Mouse (Mus musculus): ENCODE measurements around the gene Gm21721.
"Not testable (repeated sequence)": the region's sequence is repeated elsewhere in the genome, so short reads cannot be mapped to it uniquely, and the experiment has no call there.

Gene Gm21721

GRCm38 (mm10) chrY:9202090-9202489 lies at the start of gene Gm21721:
Gene Gm21721 (minus strand): TSS chrY:9202190.
- DNase-seq (ENCODE audit: low read depth, low spot score): not testable (repeated sequence)
